Mouse (Mus musculus) skeletal muscle tissue, adult 2 months (tissue): ENCODE results near the gene Arhgef18.

Experiments used
- DNase-seq: peaks from one replicate; pipeline ENCODE4 v3.0.0-alpha.2; 2012; ENCODE audit warnings: low read depth, low spot score

The Arhgef18 gene

DNA sequence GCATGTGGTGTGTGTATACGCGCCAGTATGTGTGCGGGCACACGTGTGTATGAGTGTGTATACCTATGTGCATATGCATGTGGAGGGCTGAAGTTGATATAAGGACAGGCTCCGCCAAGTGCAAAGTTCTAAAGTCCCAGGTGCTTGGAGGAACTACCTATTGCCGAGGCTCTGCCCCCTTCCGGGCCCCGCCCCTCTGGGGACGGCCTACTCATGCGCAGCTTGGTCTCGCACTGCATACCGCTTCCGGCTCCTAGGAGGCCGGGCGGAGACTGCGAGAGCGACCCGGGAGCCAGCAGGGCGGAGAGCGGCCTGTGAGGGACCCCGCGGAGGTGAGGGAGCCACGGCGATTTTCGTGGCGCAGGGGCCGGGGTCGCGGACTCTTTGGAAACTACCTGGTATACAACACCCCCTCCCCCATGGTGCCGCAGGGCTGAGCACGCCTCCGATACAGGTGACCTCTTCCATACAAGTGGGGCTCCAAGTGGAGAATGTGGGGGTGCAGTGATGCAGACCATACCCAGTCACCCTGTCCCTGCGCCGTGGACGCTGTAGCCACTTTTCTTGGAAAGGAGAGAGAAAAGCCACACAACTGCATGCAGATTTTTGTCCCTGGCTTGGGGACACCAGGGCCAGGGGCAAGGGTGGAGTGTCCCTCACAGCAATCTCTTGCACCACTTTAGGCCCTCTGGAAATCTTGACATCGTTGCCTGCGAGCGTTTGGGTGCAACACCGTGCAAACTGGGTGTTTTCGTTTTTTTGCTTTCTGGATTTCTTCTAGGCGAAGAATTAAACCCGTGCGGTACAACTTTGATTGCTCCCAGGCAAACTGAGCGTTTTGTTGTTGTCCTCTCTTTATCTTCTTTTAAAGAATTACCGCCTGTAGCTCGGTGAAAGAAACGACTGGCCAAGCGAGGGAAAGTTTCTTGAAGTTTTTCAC lies at the start of gene Arhgef18:
Gene Arhgef18 (plus strand): TSS at position 236 of the 940 bp plus-strand sequence.
- DNase-seq: peak; percentile 74

DNA sequence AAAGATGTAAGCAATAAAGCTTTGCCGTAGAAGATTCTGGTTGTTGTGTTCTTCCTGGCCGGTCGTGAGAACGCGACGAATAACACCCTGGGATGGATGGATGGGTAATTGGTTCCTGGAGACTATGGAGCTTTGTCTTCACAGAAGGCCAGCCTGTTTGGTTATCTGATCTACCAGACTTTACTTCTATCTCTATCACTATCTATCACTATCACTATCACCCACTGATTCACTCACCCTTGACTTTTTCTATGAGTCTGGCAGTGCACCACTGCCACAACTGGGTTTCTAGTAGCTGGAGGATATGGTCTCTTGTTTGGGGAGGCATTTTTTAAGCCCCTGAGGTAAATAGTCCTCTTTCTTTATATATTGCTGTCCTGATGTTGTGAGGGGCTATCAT lies 47.5 kb upstream of the Arhgef18 start:
- no peak for DNase-seq

- DNase-seq: no peak
Measured at GRCm38 (mm10) chr8:3346691-3347413, 46.0 kb upstream of the Arhgef18 start.

DNA sequence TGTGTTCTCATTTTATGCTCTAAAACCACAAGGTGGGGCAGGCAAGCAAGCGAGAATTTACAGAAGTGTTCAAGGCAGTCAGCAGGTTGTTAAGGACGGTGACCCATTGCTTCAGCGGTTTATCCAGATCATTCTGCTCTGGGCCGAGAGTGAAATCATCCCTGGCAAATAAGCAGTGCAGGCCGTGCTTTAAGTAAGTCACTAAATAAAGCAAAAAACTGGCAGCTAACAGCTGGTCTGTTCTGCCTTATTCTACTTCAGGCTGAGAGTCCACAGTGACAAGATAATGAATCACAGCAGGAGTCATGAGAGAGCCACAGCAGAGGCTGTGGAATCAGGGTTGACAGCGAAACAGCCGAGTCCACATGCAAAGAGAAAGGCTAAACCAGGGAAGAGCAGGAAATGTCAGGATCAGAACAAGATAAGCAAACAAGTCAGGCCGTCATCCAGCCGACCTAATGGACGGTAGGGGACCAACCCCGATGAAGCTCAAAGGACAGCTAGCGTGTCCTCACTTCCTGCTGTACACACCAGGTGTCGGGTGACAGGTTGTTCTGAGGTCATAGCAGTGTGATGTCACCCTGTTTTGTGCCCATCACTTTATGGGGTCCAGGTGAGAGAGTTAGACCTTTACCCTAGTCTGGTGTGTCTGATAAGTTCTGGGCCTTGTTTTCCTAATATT lies 44.5 kb upstream of the Arhgef18 start:
- DNase-seq: peak; percentile 15

- DNase-seq: no peak
Measured at GRCm38 (mm10) chr8:3350747-3351146, 42.1 kb upstream of the Arhgef18 start.

DNA sequence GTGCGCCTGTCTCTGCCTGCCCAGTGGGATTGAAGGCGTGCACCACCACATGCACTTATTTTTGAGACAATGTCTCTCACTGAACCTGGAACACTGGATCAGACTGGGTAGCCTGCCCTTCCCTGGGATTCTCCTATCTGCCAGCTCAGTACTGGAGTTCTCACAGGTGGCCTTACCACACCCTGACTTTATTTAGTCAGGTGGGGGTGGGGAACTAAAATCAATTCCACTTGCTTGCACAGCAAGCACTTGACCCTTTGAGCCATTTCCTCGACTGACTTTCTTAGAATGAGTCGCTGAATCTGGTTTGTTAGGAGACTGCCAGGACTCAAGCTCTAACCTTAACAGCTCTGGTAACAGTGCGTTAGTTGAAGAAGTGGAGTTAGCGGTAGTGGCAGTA lies 40.1 kb upstream of the Arhgef18 start:
- no peak for DNase-seq

DNA sequence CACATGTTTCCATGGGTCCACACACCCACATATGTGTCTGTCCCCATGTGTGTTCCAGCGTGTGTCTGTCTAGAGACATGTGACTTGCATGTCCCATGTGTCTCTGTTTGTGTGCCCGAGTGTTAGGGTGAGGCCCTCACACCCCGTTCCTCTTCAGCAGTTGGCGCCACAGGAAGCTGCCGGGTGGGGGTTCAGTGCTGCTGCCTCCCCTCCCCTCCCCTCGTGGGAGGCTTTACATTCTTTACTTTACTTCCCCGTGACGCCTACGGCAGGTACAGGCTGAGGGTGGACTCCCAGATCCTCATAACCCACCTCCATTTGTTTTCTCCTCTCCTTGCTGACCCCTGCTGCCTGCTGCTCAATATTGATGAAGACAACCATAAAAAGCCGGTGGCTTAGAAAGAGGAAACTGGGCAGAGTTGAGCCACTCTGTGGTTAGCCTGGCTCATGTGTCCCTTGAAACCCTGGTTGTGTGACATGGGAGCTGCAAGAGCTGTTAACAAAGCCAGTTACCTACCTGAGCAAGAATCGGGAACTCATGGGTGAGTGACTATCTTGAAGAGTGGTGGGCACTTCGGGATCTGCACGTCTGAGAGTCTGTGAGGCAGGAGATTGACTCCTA lies 39.5 kb upstream of the Arhgef18 start, which contains the start of gene A430078G23Rik:
Gene A430078G23Rik (plus strand): TSS at position 227 of the 622 bp plus-strand sequence.
- DNase-seq: peak; percentile 13

GRCm38 (mm10) chr8:3353811-3354442 lies 38.9 kb upstream of the Arhgef18 start:
- DNase-seq: no peak

DNA sequence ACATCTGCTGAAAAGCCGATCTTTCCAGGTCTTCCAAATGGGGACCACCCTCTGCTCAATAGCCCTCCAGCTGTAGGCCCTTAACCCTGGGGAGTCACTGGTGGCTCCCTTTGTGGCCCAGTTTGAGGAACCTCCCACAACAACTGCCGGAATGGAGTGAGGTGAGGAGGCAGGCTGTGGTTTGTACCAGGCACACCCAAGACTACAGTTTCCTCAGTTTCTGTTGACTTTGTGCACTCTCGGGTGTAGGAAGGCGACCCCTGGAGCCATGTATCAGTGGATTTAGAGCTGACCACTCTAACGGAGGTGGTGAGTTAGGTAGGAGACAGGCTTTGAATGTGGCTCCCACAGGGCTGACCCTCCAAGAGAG lies 38.4 kb upstream of the Arhgef18 start:
- DNase-seq: no peak

- peak; percentile 27 for DNase-seq
Measured at GRCm38 (mm10) chr8:3355586-3355985, 37.2 kb upstream of the Arhgef18 start.

DNA sequence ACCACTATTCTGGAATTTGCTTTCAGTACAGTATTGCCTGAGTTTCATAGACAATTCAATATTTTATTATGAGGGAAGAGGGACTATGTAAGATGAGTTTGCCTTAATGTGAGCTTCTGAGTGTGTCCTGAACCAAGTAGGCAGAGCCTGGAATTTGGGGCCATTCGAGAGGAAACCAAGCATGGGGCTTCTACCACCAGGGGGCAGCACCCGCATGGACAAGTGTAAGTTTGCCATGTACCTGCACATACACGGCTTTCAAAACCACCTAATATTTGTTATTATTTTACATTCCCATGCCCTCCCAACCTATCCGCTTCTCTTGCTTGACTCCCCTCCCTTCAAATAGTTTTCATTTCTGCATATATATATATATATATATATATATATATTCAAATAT lies 34.7 kb upstream of the Arhgef18 start:
- DNase-seq: peak; percentile 36

DNA sequence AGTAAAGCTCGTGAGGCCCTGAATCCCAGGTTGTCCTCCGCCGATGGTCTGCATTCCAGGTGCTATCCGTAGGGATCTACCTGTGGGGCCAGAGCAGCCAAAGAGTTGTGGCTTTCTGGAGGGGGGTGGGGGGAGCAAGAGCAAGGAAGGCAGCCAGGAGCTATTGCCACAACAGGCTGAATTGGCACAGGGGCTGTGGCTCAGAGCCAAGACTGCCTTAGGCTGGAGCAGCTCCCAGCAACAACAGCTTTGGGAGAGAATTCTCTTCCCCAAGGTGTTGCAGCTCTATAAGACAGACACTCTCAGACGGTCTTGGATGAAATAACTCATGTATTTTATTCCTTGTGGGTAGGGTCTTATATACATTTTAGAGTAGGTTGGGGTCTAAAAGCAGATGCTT lies 25.7 kb upstream of the Arhgef18 start:
- no peak for DNase-seq

DNA sequence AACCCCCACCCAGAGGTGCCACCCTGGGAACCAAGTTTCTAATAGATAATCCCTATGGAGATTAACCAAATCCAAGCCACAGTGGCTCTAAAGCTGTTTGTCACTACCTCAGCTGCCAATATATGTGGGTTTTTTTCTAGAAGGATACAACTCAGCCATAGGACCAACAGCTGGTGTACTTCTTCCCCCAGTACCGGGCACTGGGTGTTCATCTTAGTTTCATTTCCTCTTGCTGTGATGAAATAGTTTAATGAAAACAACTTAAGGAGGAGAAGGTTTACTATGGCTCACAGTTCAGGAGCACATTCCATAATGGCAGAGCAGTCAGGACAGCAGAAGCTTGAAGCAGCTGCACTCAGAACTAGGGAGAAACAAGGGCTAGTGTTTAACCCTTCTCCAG lies 24.7 kb upstream of the Arhgef18 start:
- DNase-seq: no peak

GRCm38 (mm10) chr8:3375748-3376147 lies 17.1 kb upstream of the Arhgef18 start:
- no peak for DNase-seq

DNA sequence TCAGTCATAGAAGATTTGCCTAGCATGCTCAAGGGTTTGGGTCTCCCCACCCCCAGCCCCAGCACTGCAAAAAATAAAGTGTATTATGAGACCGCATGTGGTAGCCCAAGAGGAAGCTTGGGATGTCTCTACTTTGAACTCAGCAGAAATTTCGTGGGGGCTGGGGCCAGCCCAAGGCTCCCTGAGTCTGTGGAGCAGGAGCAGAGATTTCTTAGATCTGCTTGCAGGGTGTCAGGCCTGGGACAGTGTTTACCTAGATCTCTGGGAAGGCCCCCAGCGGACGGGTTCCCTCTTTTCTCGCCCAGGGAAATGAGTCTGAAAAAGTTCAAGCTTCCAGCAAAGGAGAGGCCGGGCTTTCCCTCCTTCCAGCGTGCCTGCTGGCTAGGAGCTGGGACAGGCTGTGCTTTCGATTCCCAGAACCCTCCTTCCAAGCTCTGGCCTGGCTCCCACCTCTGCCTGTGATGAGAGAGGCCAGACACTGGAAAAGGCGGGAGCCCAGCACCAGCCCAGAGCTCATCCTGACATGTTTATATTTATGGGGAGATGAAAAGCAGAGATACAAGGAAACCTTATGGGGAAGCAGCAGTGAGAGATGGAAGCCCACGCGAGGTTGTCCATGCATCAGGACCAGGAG lies 16.0 kb upstream of the Arhgef18 start:
- DNase-seq: peak; percentile 47

- DNase-seq: peak; percentile 36
Measured at GRCm38 (mm10) chr8:3387286-3387685, 5.5 kb upstream of the Arhgef18 start.

DNA sequence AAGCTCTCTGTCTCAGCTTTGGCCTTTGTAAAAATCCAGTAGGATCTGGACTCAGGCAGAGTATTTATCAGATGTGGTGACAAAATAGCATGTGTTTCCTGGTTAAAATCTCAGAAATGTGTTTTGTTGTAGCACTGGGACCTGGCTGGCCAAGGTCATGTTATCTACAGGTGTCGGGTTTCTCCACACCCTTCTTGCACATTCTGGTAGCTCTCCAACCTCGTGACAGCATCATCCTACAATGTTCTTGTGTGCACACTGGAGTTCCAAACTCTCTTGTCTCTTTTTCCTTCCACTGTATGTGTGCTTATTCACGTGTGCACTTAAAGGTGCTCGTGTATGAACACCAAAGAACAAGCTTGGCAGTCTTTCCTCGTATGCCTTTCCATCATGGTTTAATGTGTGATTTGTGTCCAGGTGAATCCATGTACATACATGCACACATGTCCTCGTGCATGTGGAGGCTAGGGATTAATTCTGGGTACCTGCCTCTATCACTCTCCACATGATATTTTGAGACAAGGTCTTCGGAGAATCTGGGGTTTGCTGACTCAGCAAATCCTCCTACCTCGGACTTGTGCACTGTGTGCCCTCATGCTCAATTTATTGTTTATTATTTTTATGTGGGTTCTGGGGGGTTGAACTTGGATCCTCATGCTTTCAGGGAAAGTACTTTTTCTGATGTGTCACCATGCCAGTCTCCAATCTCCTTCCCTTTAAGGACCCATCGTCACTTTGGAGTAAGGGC lies 4.0 kb upstream of the Arhgef18 start:
- no peak for DNase-seq

- DNase-seq: no peak
Measured at GRCm38 (mm10) chr8:3389506-3389905, 3.3 kb upstream of the Arhgef18 start.

- no peak for DNase-seq
Measured at GRCm38 (mm10) chr8:3392293-3392692, 513 bp upstream of the Arhgef18 start.

DNA sequence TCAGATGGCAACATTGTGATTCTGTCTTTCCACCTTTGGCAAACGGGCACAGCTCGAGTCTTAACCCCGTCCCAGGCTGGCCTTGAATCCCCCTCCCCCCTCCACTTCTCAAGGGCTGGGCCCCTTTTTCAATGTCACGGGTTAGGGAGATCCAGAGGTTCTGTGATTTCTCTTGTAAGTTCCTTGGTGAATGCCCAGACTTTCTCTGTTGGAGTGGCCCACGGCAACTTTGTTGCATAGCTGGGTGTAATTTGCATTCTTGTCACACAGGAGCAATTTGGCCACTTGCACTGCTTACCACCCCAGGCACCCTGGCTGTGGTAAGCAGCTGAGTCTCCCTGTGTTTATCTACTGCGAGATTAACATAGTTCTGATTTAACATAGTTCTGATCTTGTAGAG lies 1.8 kb downstream of the Arhgef18 start:
- DNase-seq: no peak
